Mouse (Mus musculus) splenic B cell, adult 2 months (primary cell): ENCODE data around the gene Abca7.
A peak's percentile ranks its signal among the peaks of the same experiment; 100 is the strongest.

Source experiments
- DNase-seq: peaks from one replicate; pipeline ENCODE4 v3.0.0-alpha.2; 2011; ENCODE audit warnings: low read depth, low spot score
- H3K27me3 ChIP-seq: 2 replicates; pipeline ENCODE4 v1.6.1; 2012; ENCODE audit warnings: mild to moderate bottlenecking, low read length, moderate library complexity, mixed read lengths; ENCODE audit not compliant: control insufficient read depth, poor library complexity, insufficient read depth, severe bottlenecking
- H3K36me3 ChIP-seq: 2 replicates; pipeline ENCODE4 v1.6.1; 2012; ENCODE audit warnings: mild to moderate bottlenecking, low read length, moderate library complexity, mixed read lengths; ENCODE audit not compliant: control insufficient read depth, poor library complexity, insufficient read depth, severe bottlenecking

Abca7 gene

DNA sequence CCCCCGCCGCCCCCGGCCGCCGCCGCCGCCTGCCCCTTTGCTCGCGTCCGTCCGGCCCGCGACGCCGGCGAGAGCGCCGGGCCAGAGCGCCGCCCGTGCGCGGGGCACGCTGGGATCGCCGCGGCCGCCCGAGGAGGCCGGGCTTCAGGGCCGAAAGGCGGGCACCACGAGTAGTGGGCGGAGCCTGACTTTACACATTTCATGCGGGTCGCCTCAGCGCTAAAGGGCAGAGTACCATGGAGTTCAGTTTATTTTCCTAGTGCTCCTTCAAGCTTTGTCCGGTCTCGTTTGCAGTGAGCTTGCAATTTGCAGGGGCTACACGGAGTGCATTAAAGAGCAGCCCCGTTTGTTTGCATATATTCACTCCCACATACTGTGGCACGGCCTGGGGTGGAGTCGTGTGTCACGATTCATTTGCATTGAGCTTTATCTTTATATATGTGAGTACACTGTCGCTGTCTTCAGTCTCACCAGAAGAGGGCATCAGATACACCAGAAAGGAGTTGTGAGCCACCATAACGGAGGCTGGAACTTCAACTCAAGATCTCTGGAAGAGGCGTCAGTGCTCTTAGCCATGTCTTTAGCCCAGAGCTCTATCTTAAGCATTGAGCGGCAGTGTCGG is 12.0 kb upstream of the Abca7 start, which contains the start of gene Tmem259:
Tmem259 (minus strand) TSS at position 136 of the 622 bp plus-strand sequence.
- peak; percentile 94 for DNase-seq
- H3K36me3 ChIP-seq = no peaks in the 10 kb centered on the region
- H3K27me3 ChIP-seq = no peaks in the 10 kb centered on the region

DNA sequence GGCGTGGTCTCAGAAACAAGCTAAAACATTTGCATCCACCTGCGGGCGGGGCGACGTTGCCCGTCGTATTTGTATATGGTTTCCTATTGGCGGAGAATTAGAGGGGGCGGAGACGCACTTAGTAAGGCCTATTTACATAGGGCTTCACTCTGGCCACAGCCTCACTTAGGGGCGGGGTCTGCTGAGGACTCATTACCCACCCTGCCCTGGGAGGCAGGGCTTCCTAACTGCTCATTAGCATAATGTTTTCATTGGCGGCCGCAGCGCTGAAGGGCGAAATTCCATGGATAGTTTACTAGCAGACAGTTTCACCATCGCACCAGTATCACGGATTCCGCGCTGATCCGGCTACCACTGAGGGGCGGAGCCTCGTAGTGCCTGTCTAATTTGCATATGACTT is 11.4 kb upstream of the Abca7 start:
- no peaks in the 10 kb centered on the region for H3K27me3 ChIP-seq
- no peaks in the 10 kb centered on the region for H3K36me3 ChIP-seq
- peak; percentile 99 for DNase-seq

DNA sequence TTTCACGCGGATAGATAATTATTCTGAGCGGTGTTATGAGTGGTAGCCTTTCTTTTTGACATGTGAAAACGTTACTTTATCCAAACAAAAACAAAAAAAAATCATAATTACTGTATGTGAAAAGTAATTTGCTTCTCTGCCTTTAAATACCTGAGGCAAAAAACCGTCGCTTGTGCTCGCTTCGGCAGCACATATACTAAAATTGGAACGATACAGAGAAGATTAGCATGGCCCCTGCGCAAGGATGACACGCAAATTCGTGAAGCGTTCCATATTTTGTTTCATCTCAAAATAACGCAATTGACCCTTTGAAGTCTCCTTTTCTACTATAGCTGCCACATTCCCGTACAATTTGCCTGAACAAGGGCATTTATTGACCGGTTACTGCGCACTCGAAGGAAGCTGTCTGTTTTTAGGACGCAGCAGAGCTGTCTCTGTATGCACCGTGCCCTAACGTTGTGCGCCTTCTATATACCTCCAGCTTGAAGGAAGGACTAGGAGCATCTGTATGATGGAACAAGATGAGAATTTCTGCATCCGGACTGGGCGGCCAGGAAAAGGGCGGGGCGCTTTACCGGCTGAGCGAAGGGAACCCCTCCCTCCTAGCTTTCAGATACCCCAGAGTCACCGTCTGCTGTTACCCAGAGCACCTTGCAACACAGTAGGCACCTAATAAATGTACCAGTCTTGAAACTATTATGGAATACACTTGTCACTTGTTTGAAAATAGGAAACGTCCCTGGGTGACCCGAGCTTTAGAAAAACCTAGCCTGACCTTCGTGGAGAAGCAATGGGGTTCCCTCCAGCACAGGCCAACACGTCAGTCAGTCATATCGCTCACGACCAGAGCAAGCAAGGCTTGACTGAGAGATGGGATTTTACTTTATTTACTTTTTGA is 10.7 kb upstream of the Abca7 start:
- Histone ChIP-seq H3K36me3 (no peaks in the 10 kb centered on the region), H3K27me3 (no peaks in the 10 kb centered on the region)
- DNase-seq = peak; percentile 78

DNA sequence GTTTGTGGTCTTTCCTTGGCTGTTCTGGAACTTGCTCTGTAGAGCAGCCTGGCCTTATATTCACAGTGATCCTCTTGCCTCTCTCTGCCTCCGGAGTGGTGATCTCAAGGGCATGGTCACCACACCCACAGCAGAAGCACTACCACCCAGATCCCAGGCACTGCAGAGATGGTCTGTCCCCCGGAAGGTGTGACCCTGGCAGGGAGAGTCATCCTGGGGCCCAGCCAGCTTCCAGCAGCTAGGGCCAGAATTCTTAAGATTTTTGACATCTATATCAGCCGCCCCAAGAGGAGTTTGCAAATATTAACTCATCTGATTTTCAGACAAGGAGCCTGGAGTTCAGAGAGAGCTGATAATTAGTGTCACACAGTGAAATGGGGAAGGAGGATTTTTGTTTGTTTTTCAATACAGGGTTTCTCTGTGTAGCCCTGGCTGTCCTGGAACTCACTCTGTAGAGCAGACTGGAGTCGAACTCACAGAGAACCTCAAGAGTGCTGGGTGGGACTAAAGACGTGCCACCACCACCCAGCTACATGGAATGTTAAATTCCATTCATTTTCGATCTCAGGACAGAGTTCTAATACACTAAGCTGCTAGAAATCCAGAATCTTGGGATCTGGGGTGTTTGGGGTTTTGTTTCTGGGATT is 9.9 kb upstream of the Abca7 start:
- Histone ChIP-seq H3K27me3 (no peaks in the 10 kb centered on the region), H3K36me3 (peaks cover 3% of the 10 kb centered on the region; the same call in 1 of the 2 replicates)
- DNase-seq = no peak

DNA sequence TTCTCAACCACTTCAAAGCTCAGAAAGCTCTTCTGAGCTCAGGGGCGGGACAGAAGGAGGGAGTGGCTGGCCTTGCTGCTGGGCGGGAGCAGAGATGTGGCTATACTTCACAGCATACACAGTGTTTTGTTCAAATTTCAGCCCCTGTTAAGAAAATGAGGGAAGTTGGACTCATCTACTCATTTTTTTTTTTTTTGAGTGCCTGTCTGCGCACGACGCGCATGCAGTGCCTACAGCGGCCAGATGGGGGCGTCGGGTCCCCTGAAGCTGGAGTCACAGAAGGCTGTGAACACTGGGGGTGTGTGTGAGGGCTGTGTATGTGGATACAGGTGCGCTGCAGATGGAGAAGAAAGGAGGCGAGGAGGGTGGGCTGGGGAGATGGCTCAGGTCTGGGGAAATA is 9.3 kb upstream of the Abca7 start:
- no peaks in the 10 kb centered on the region for H3K27me3 ChIP-seq
- peaks cover 7% of the 10 kb centered on the region; the same call in 1 of the 2 replicates for H3K36me3 ChIP-seq
- DNase-seq = peak; percentile 97

DNA sequence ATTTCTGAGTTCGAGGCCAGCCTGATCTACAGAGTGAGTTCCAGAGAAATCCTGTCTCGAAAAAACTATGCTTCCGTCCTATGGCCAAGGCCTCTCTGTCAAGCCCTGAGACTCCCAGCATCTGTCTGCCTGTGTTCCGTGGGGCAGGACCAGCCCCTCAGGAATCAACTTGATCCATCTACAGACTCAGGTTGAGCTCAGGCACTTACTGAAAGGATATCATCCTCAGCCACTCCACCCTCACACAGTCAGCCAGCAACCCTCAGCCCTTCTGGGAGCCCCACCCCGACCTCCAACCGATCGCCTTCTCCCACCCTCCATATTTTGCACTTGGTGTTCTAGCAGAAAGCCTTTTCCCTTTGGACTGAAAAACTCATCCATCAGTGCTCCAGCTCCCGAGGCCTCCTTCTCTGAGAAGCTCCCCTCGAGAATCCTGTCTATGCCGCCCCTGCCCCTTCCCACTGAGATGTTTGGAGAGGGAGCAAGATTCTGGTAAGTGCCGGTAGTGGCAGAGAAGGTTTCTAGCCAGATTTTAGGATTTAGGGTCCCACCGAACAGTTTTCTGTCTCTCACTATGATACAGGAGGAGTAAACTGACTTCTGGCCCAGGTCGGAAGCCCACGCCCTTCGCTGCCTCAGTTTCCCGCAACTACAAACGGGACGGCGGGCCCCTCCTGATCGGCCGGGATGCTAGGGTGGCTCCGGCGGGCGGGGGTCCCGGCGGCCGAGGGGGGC is 8.4 kb upstream of the Abca7 start:
- no peak for DNase-seq
- Histone ChIP-seq H3K36me3 (peaks cover 13% of the 10 kb centered on the region), H3K27me3 (no peaks in the 10 kb centered on the region)

DNA sequence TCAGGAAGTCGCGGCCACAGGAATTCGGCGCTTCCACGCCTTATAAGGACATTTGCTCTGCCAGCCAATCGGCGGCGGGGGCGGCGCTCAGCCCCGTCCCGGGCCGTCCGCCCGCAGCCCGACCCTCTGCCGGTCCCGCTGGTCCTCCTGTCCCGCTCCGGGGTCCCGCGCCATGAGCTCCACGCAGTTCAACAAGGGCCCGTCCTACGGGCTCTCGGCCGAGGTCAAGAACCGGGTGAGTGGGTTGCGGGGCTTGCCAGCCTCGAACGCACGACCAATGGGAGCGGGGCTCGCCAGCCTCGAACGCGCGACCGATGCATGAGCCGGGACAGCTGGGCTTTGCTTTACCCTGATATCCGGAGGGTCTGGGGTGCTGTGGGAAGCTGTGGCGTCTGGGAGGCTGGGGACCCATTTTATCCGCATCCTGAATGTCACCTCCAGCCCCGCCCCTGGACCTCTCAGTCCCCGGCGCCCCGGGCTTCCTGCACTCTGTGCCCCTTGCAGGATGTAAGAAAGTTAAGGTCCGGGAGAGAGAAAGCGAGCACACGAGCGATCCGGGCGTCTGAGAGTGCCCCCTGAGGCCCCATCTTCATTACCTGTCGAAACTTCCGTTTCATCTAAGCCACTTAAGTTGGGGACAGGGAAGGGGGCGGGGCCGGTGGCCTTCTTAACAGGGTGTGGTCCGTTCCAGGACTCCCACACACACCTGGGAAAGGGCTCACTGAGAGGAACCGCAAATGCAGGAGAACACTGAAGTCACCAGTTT is 7.6 kb upstream of the Abca7 start, which contains the start of gene Cnn2:
Cnn2 (plus strand) TSS at position 79 of the 766 bp plus-strand sequence.
- peak; percentile 57 for DNase-seq

DNA sequence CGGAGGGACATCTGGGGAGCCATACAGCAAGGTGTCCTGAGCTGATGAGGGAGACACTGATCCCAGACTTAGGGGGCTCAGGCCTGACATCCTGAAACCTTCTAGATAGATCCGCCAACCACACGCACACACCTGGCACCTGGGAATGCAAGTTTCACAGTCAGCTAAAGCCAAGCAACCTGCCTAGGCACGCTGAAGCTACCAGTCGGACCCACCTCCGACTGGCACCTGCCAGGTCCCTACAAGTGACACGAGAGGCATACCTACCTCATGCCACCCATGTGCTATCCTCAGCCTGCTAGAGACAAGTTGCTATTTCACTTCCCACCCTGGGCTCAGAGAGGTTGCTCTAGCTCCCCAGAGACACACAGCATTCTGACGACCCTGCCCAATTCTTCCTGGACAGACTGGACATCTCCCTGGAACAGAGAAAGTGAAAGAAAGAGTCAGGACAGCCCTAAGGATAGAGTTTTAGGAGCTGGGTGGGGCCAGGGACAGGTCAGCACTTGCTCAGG is 7.0 kb upstream of the Abca7 start:
- Histone ChIP-seq H3K27me3 (no peaks in the 10 kb centered on the region), H3K36me3 (peaks cover 16% of the 10 kb centered on the region)
- no peak for DNase-seq

More for the DNA sequence above, 7.6 kb upstream of the Abca7 start, which contains the start of gene Cnn2:
- Histone ChIP-seq H3K36me3 (peaks cover 16% of the 10 kb centered on the region), H3K27me3 (no peaks in the 10 kb centered on the region)

DNA sequence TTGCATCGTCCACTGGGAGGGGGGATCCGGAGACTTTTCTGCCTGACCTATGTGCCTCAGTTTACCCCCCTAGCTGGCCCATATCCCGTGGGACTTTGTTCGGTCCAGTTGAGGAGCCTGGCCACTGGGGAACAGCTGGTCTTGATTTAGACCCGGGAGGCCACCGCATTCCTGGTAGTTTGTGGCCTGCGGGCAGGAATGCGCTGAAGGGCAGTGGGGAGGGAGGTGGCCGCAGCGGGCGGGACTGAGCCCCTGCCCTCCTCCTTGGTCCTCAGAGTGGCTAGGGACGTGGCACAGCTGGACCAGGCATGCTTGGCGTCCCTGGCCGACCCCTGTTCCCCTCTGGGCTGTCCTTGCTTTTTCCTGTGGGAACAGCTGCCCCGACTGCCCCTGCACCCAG is 6.4 kb upstream of the Abca7 start:
- Histone ChIP-seq H3K36me3 (peaks cover 16% of the 10 kb centered on the region), H3K27me3 (no peaks in the 10 kb centered on the region)
- DNase-seq = no peak

DNA sequence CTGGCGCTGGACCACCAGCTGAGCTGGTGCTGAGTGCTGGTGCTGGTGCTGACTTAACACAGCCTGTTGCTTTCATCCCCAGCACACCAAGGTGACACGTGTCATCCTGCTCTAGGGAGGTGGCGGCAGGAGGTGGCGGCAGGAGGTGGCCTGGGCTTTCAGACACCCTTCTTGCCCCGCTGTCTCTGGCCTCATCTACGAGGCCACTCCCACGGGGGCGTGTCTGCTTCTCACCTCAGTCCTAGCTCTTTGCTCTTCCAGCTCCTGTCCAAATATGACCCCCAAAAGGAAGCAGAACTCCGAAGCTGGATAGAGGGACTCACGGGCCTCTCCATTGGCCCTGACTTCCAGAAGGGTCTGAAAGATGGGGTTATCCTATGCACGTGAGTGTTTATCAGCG is 5.2 kb upstream of the Abca7 start:
- Histone ChIP-seq H3K36me3 (peaks cover 16% of the 10 kb centered on the region), H3K27me3 (no peaks in the 10 kb centered on the region)
- no peak for DNase-seq

DNA sequence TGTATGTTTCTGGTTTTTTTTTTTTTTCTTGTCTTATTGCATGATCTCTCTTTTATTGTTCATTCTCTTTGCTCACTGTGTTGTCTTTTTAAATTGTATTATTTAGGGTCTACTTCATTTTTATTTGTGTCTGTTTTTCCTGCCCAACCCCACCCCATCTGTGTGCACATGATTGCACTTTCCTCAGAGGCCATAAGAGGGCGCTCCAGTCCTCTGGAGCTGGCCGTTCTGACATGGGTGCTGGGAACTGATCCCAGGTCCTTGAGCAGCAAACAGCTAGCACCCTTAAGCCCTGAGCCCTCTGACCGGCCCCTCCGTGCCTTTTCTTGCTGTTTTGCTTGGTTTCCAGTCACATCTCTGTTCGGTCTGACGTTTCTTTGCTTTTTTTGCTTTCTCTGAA is 4.7 kb upstream of the Abca7 start:
- DNase-seq = no peak
- Histone ChIP-seq H3K36me3 (peaks cover 16% of the 10 kb centered on the region), H3K27me3 (no peaks in the 10 kb centered on the region)

DNA sequence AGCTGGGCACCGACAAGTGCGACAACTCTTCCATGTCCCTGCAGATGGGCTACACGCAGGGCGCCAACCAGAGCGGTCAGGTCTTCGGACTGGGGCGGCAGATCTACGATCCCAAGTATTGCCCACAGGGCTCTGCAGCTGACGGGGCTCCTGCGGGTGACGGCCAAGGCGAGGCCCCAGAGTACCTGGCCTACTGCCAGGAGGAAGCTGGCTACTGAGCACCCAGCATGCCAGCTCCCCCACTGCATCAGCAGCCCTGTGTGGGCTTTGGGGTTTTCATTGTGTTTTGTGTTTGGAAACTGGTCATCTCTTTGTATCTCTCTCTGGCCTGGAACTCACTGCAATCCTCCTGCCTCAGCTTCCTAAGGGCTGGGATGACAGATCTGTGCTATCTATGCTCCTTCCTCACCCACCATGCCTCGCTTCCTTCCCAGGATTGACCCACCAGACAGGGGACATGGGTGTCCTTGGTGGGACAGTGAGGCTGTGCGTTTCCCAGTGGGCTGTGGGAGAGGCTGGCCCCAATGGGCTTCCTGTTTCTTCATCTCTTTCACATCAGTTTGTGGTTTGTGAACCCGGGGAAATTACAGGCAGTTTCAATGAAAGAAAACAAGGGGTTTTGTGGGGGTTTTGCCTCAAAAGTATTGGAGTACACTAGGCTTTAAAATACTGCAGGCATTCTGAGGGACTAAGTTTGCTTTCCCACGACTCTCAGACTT is 1.7 kb upstream of the Abca7 start:
- Histone ChIP-seq H3K36me3 (peaks cover 16% of the 10 kb centered on the region), H3K27me3 (no peaks in the 10 kb centered on the region)
- DNase-seq = peak; percentile 47

DNA sequence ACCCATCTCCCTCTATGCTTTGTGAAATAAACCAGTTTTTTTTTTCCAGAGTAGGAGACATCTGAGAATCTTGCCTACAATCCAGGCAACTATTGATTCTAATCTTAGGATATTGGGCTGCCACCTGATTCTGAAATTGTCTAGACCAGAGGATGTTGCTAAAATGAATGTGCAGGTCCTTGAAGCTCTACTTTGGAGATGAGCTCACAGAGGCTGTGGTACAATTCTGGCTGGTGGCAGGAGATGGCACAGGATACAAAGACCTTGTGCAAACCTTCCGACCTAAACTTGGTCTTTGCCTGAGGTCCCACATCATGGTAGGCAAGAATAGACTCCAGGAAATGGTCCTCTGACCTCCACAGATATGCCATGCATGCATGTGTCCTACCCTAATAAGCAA is 658 bp upstream of the Abca7 start:
- Histone ChIP-seq H3K27me3 (no peaks in the 10 kb centered on the region), H3K36me3 (peaks cover 16% of the 10 kb centered on the region)
- DNase-seq = no peak
